Mouse (Mus musculus) thymus, adult 2 months (tissue): ENCODE results near the gene Olfr401.
"Not testable (repeated sequence)": the region's sequence is repeated elsewhere in the genome, so short reads cannot be mapped to it uniquely, and the experiment has no call there.

ENCODE experiments used
- CTCF ChIP-seq: fragments of 200-500 bp; IDR thresholded peaks from 2 replicates; pipeline ENCODE4 v1.5.1; 2012; ENCODE audit warnings: mild to moderate bottlenecking, control low read depth, low read length, moderate library complexity, borderline replicate concordance; ENCODE audit not compliant: control insufficient read depth, poor library complexity, insufficient read depth; ENCODE audit errors: extremely low read depth
- POLR2A ChIP-seq: fragments of 200-500 bp; IDR thresholded peaks from 2 replicates; pipeline ENCODE4 v1.6.1; 2012; ENCODE audit warnings: mild to moderate bottlenecking, low read length, control low read depth, moderate library complexity; ENCODE audit not compliant: control insufficient read depth, poor library complexity, insufficient read depth; ENCODE audit errors: extremely low read depth

DNA sequence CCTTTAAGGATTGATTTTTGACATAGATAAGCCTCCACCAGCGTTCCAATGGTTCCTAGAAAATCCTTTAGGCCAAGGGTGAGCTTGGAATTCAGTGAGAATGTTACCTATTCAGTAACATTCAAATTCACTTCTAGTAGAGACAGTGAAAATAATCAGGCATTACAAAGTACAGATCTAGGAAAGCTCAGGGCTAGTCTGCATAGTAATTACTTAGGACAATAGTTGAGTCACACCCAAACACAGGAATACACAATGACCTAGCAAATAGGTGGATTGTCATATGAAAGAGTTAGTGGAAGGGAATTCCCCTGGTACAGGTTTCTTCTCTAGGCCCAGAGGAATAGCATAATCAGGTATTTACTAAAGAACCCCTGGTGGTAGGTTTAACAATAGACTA is 26.5 kb downstream of the Olfr401 start:
- not testable (repeated sequence) for TF ChIP-seq CTCF, POLR2A
